Mouse (Mus musculus) forebrain, embryonic 14.5 days (tissue): ENCODE results near the gene Egln3. TPM values are rescaled to one million over a fixed set of nuclear protein-coding genes. Genes with fewer than 3 reads are reported as not detected.

Experiments used
- ATAC-seq: fragments of 200-750 bp; cut with Nextera tagmentation; 2 replicates; pipeline ENCODE4 v1.8.0; 2017; ENCODE audit warnings: mild to moderate bottlenecking, moderate library complexity
- DNase-seq: peaks from one replicate; pipeline ENCODE4 v3.0.0-alpha.2; 2015; ENCODE audit warnings: low spot score
- H3K27ac ChIP-seq: fragments of 300-500 bp; sonication (generic); 2 replicates; pipeline ENCODE4 v1.5.1; 2014; ENCODE audit warnings: low read depth, mild to moderate bottlenecking, control low read depth, low read length, moderate library complexity
- H3K27me3 ChIP-seq: fragments of 300-500 bp; sonication (generic); replicated peaks from 2 replicates; pipeline ENCODE4 v1.6.1; 2014; ENCODE audit warnings: low read length, control low read depth, mixed read lengths; ENCODE audit not compliant: control insufficient read depth, insufficient read depth
- H3K36me3 ChIP-seq: fragments of 300-500 bp; sonication (generic); 2 replicates; pipeline ENCODE4 v1.6.1; 2014; ENCODE audit warnings: low read length, control low read depth; ENCODE audit not compliant: control insufficient read depth, insufficient read depth
- H3K4me1 ChIP-seq: fragments of 300-500 bp; sonication (generic); 2 replicates; pipeline ENCODE4 v1.6.1; 2014; ENCODE audit warnings: antibody characterized with exemption, low read length, control low read depth; ENCODE audit not compliant: control insufficient read depth, insufficient read depth
- H3K4me2 ChIP-seq: fragments of 300-500 bp; sonication (generic); 2 replicates; pipeline ENCODE4 v1.6.1; 2014; ENCODE audit warnings: mild to moderate bottlenecking, control low read depth, low read length
- H3K4me3 ChIP-seq: fragments of 300-500 bp; sonication (generic); 2 replicates; pipeline ENCODE4 v1.5.1; 2014; ENCODE audit warnings: low read depth, low read length, control low read depth
- H3K9ac ChIP-seq: fragments of 300-500 bp; sonication (generic); 2 replicates; pipeline ENCODE4 v1.6.1; 2014; ENCODE audit warnings: mild to moderate bottlenecking, low read length, control low read depth, moderate library complexity
- H3K9me3 ChIP-seq: fragments of 300-500 bp; sonication (generic); replicated peaks from 2 replicates; pipeline ENCODE4 v1.6.1; 2016; ENCODE audit warnings: low read length, control low read depth, mixed read lengths; ENCODE audit not compliant: control insufficient read depth
- WGBS: fragments of 180-500 bp; shearing (Covaris S2); extraction: QIAGEN DNeasy Blood & Tissue Kit; methylation state at CpG from one replicate; pipeline ENCODE4 v1.1.7; 2014; 5-methylcytosine and 5-hydroxymethylcytosine counted together
- polyA plus RNA-seq: library from polyadenylated mRNA; unstranded; fragments of >200 nt; fragmentation: Nextera tagmentation; extraction: Ambion mirVana; gene quantifications from 2 replicates; pipeline ENCODE4 v1.2.1, GENCODE M21; 2014

The Egln3 gene
- polyA plus RNA-seq, 1 experiment from 2014 or later: 5.9 TPM

- 31% methylated on average over 4 of the region's 4 CpGs for WGBS
- ATAC-seq (no peak), DNase-seq (no peak)
- H3K36me3 ChIP-seq: no peaks in the 10 kb centered on the region
- H3K4me1 ChIP-seq: peaks cover 13% of the 10 kb centered on the region
- no peak overlapping the region for H3K27ac ChIP-seq
- H3K9ac ChIP-seq: no peak overlapping the region
- peak overlapping the region; percentile 49 for H3K4me2 ChIP-seq
- no peaks in the 10 kb centered on the region for H3K9me3 ChIP-seq
- H3K27me3 ChIP-seq: 0 out of 2 replicates have a peak, but pooled peaks cover 5% of the 10 kb centered on the region
- H3K4me3 ChIP-seq: no peak overlapping the region; the same call in 1 of the 2 replicates
Observed at GRCm38 (mm10) chr12:54163166-54163565, 40.5 kb downstream of the Egln3 start.

GRCm38 (mm10) chr12:54162637-54163131, 41.0 kb downstream of the Egln3 start:
- DNase-seq: peak; percentile 57
- H3K27ac ChIP-seq: no peak overlapping the region
- H3K4me1 ChIP-seq: peaks cover 13% of the 10 kb centered on the region
- H3K9me3 ChIP-seq: no peaks in the 10 kb centered on the region
- peak overlapping the region; percentile 11; the same call in 1 of the 2 replicates for H3K4me3 ChIP-seq
- 0 out of 2 replicates have a peak, but pooled peaks cover 5% of the 10 kb centered on the region for H3K27me3 ChIP-seq
- 3% methylated on average over 16 of the region's 16 CpGs for WGBS
- peak overlapping the region; percentile 18; the same call in 1 of the 2 replicates for H3K9ac ChIP-seq
- H3K4me2 ChIP-seq: peak overlapping the region; percentile 49
- peak; percentile 65; the same call in 1 of the 2 replicates for ATAC-seq
- H3K36me3 ChIP-seq: no peaks in the 10 kb centered on the region

DNA sequence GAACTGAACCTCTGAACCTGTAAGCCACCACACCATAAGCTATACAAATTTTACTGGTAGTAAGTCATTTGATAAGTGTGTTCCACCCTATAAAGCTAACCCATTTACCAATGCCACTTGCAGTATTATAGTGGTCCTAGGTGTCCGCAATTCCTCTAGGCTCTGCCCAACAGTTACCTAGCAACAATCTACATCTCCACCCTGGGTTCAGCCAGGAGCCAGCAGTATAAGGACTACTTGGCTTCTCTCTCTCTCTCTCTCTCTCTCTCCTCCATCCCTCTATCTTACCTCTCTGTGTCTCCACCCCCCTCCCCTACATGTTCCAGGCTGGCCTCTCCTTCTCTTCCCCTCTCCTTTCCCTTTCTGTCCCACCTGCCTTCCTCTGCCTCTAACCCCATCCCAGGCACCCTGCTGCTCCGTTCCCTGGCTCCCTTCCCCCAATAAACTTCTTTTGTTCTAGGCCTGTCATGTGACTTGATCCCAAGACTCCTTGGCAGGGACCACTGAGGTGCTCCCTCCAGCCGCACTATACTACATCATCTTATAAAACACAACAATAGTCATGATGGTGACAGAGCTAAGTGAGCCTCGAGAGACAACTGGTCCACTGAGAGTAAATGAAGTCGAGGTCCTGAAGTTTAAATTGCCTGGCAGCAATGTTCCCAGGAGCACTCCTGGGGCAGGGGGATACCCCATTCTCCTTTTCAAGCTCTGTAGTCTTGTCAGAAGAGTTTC, 42.0 kb downstream of the Egln3 start:
- H3K9me3 ChIP-seq: no peaks in the 10 kb centered on the region; the same call in 1 of the 2 replicates
- no peaks in the 10 kb centered on the region for H3K36me3 ChIP-seq
- peaks cover 13% of the 10 kb centered on the region for H3K4me1 ChIP-seq
- no peak overlapping the region for H3K9ac ChIP-seq
- 0 out of 2 replicates have a peak overlapping the region, but pooled peaks have one; percentile 49 for H3K4me2 ChIP-seq
- H3K27ac ChIP-seq: no peak overlapping the region
- ATAC-seq (peak; percentile 42; the same call in 1 of the 2 replicates), DNase-seq (peak; percentile 6)
- WGBS: 11% methylated on average over 5 of the region's 5 CpGs
- H3K27me3 ChIP-seq: 0 out of 2 replicates have a peak, but pooled peaks cover 5% of the 10 kb centered on the region
- no peak overlapping the region for H3K4me3 ChIP-seq

GRCm38 (mm10) chr12:54160279-54160678, 43.4 kb downstream of the Egln3 start:
- no peak overlapping the region for H3K9ac ChIP-seq
- no peak overlapping the region for H3K4me2 ChIP-seq
- DNase-seq (no peak), ATAC-seq (no peak)
- no peaks in the 10 kb centered on the region; the same call in 1 of the 2 replicates for H3K9me3 ChIP-seq
- 78% methylated on average over 2 of the region's 2 CpGs for WGBS
- 0 out of 2 replicates have a peak, but pooled peaks cover 5% of the 10 kb centered on the region for H3K27me3 ChIP-seq
- H3K4me3 ChIP-seq: no peak overlapping the region
- H3K36me3 ChIP-seq: no peaks in the 10 kb centered on the region
- H3K4me1 ChIP-seq: peaks cover 13% of the 10 kb centered on the region
- H3K27ac ChIP-seq: no peak overlapping the region

DNA sequence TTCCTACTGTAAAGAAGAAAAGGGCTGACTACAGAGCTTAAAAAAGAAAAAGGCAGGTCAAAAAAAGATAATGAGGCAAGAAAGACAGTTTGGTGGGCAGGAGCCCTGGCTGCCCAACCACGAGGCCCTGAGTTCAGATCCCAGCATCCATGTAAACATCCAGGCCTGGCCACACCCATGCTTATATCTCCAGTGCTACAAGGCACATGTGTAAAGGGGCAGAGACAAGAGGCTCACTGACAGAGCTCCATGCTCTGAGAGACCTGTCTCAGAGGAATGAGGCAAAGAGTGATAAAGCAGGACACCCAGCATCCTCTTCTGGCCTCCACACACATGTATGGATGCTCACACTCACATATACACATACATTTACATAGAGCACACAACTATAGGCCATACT, 48.9 kb downstream of the Egln3 start:
- no peak overlapping the region for H3K4me3 ChIP-seq
- no peaks in the 10 kb centered on the region for H3K36me3 ChIP-seq
- ATAC-seq (no peak), DNase-seq (no peak)
- H3K27me3 ChIP-seq: no peaks in the 10 kb centered on the region
- no peaks in the 10 kb centered on the region; the same call in 1 of the 2 replicates for H3K9me3 ChIP-seq
- WGBS: 81% methylated on average over 1 of the region's 1 CpGs
- H3K4me2 ChIP-seq: no peak overlapping the region
- H3K27ac ChIP-seq: no peak overlapping the region
- no peaks in the 10 kb centered on the region for H3K4me1 ChIP-seq
- no peak overlapping the region for H3K9ac ChIP-seq

GRCm38 (mm10) chr12:54146943-54147556, 56.6 kb downstream of the Egln3 start:
- H3K4me1 ChIP-seq: no peaks in the 10 kb centered on the region
- no peak overlapping the region for H3K4me3 ChIP-seq
- H3K27ac ChIP-seq: no peak overlapping the region
- 21% methylated on average over 12 of the region's 12 CpGs for WGBS
- H3K27me3 ChIP-seq: no peaks in the 10 kb centered on the region
- peak; percentile 40 for DNase-seq
- H3K36me3 ChIP-seq: no peaks in the 10 kb centered on the region
- H3K9me3 ChIP-seq: no peaks in the 10 kb centered on the region
- H3K9ac ChIP-seq: no peak overlapping the region
- ATAC-seq: peak; percentile 57
- no peak overlapping the region for H3K4me2 ChIP-seq
